Mouse (Mus musculus) forebrain, embryonic 16.5 days (tissue): ENCODE data around the gene Slc12a5. TPM values are rescaled to one million over a fixed set of nuclear protein-coding genes. Genes with fewer than 3 reads are reported as not detected.

Experiments used
- ATAC-seq: fragments of 200-750 bp; cut with Nextera tagmentation; 2 replicates; pipeline ENCODE4 v1.8.0; 2017; ENCODE audit warnings: mild to moderate bottlenecking, moderate library complexity
- H3K27ac ChIP-seq: fragments of 300-500 bp; sonication (generic); 2 replicates; pipeline ENCODE4 v1.5.1; 2014; ENCODE audit warnings: low read length, control low read depth
- H3K27me3 ChIP-seq: fragments of 300-500 bp; sonication (generic); replicated peaks from 2 replicates; pipeline ENCODE4 v1.6.1; 2014; ENCODE audit warnings: low read length; ENCODE audit not compliant: control insufficient read depth, insufficient read depth
- H3K36me3 ChIP-seq: fragments of 300-500 bp; sonication (generic); 2 replicates; pipeline ENCODE4 v1.6.1; 2014; ENCODE audit not compliant: control insufficient read depth, insufficient read depth
- H3K4me1 ChIP-seq: fragments of 300-500 bp; sonication (generic); replicated peaks from 2 replicates; pipeline ENCODE4 v1.6.1; 2014; ENCODE audit warnings: low read length; ENCODE audit not compliant: control insufficient read depth, insufficient read depth
- H3K4me2 ChIP-seq: fragments of 300-500 bp; sonication (generic); 2 replicates; pipeline ENCODE4 v1.6.1; 2014; ENCODE audit warnings: mild to moderate bottlenecking, low read length, control low read depth
- H3K4me3 ChIP-seq: fragments of 300-500 bp; sonication (generic); replicated peaks from 2 replicates; pipeline ENCODE4 v1.5.1; 2014; ENCODE audit warnings: mild to moderate bottlenecking, low read length, control low read depth
- H3K9ac ChIP-seq: fragments of 300-500 bp; sonication (generic); replicated peaks from 2 replicates; pipeline ENCODE4 v1.6.1; 2014; ENCODE audit warnings: low read depth, low read length, control low read depth
- H3K9me3 ChIP-seq: fragments of 300-500 bp; sonication (generic); 2 replicates; pipeline ENCODE4 v1.6.1; 2016; ENCODE audit warnings: low read length; ENCODE audit not compliant: control insufficient read depth
- WGBS: fragments of 180-500 bp; shearing (Covaris S2); extraction: QIAGEN DNeasy Blood & Tissue Kit; methylation state at CpG from one replicate; pipeline ENCODE4 v1.1.7; 2014; 5-methylcytosine and 5-hydroxymethylcytosine counted together
- polyA plus RNA-seq: library from polyadenylated mRNA; unstranded; fragments of >200 nt; fragmentation: Nextera tagmentation; extraction: Ambion mirVana; gene quantifications from 2 replicates; pipeline ENCODE4 v1.2.1, GENCODE M21; 2015

Slc12a5 gene
- polyA plus RNA-seq, 1 experiment from 2014 or later: 22.4 TPM

GRCm38 (mm10) chr2:164940140-164940830 is 20.3 kb upstream of the Slc12a5 start, which contains the start of gene Mmp9:
Gene Mmp9 (plus strand): TSS chr2:164940780.
- Histone ChIP-seq H3K9ac (no peak within 1 kb of the TSS), H3K9me3 (no peaks in the 10 kb centered on the region), H3K4me3 (no peak within 1 kb of the TSS), H3K4me2 (0 out of 2 replicates have a peak within 1 kb of the TSS, but pooled peaks have one; percentile 79), H3K27ac (no peak within 1 kb of the TSS), H3K27me3 (0 out of 2 replicates have a peak, but pooled peaks cover 6% of the 10 kb centered on the region), H3K4me1 (peaks cover 23% of the 10 kb centered on the region), H3K36me3 (no peaks in the 10 kb centered on the region)
- WGBS: 21% methylated on average over 10 of the region's 10 CpGs
- ATAC-seq: no peak

- peaks cover 23% of the 10 kb centered on the region for H3K4me1 ChIP-seq
- WGBS: 12% methylated on average over 5 of the region's 5 CpGs
- H3K27ac ChIP-seq: no peak overlapping the region
- no peak overlapping the region for H3K4me3 ChIP-seq
- no peak for ATAC-seq
- H3K36me3 ChIP-seq: no peaks in the 10 kb centered on the region
- H3K9ac ChIP-seq: no peak overlapping the region
- H3K4me2 ChIP-seq: no peak overlapping the region
- H3K9me3 ChIP-seq: no peaks in the 10 kb centered on the region
- H3K27me3 ChIP-seq: peaks cover 7% of the 10 kb centered on the region
Measured at GRCm38 (mm10) chr2:164942692-164943290, 17.8 kb upstream of the Slc12a5 start.

- no peaks in the 10 kb centered on the region for H3K36me3 ChIP-seq
- H3K9me3 ChIP-seq: no peaks in the 10 kb centered on the region
- H3K4me1 ChIP-seq: peaks cover 4% of the 10 kb centered on the region
- WGBS: 21% methylated on average over 4 of the region's 4 CpGs
- ATAC-seq: no peak
- no peak overlapping the region for H3K4me2 ChIP-seq
- H3K27ac ChIP-seq: no peak overlapping the region
- peaks cover 47% of the 10 kb centered on the region for H3K27me3 ChIP-seq
- H3K4me3 ChIP-seq: no peak overlapping the region
- no peak overlapping the region for H3K9ac ChIP-seq
Measured at GRCm38 (mm10) chr2:164947506-164947905, 13.1 kb upstream of the Slc12a5 start.

GRCm38 (mm10) chr2:164947930-164948329 is 12.7 kb upstream of the Slc12a5 start:
- ATAC-seq: no peak
- H3K4me1 ChIP-seq: peaks cover 4% of the 10 kb centered on the region
- no peak overlapping the region for H3K9ac ChIP-seq
- peaks cover 48% of the 10 kb centered on the region for H3K27me3 ChIP-seq
- WGBS: 9% methylated on average over 6 of the region's 7 CpGs
- no peak overlapping the region for H3K4me3 ChIP-seq
- H3K27ac ChIP-seq: no peak overlapping the region
- no peaks in the 10 kb centered on the region for H3K9me3 ChIP-seq
- no peak overlapping the region for H3K4me2 ChIP-seq
- H3K36me3 ChIP-seq: no peaks in the 10 kb centered on the region

GRCm38 (mm10) chr2:164948962-164949361 is 11.6 kb upstream of the Slc12a5 start:
- peak overlapping the region; percentile 22 for H3K4me3 ChIP-seq
- no peak overlapping the region for H3K27ac ChIP-seq
- H3K9me3 ChIP-seq: no peaks in the 10 kb centered on the region
- H3K4me1 ChIP-seq: peaks cover 4% of the 10 kb centered on the region
- H3K27me3 ChIP-seq: peaks cover 48% of the 10 kb centered on the region
- H3K36me3 ChIP-seq: no peaks in the 10 kb centered on the region
- H3K4me2 ChIP-seq: peak overlapping the region; percentile 27
- WGBS: 6% methylated on average over 25 of the region's 25 CpGs
- no peak overlapping the region for H3K9ac ChIP-seq
- ATAC-seq: no peak

- ATAC-seq: no peak
- Histone ChIP-seq H3K36me3 (no peaks in the 10 kb centered on the region), H3K27me3 (peaks cover 52% of the 10 kb centered on the region), H3K27ac (no peak overlapping the region), H3K4me3 (no peak overlapping the region), H3K4me2 (no peak overlapping the region), H3K9ac (no peak overlapping the region), H3K9me3 (no peaks in the 10 kb centered on the region), H3K4me1 (peaks cover 4% of the 10 kb centered on the region)
- 26% methylated on average over 13 of the region's 13 CpGs for WGBS
Measured at GRCm38 (mm10) chr2:164950501-164950900, 10.1 kb upstream of the Slc12a5 start.

- peaks cover 55% of the 10 kb centered on the region for H3K27me3 ChIP-seq
- WGBS: 82% methylated on average over 4 of the region's 4 CpGs
- no peak for ATAC-seq
Measured at GRCm38 (mm10) chr2:164951745-164952144, 8.9 kb upstream of the Slc12a5 start.

GRCm38 (mm10) chr2:164952448-164952847 is 8.2 kb upstream of the Slc12a5 start:
- 35% methylated on average over 13 of the region's 13 CpGs for WGBS
- peaks cover 55% of the 10 kb centered on the region for H3K27me3 ChIP-seq
- no peak for ATAC-seq

More at GRCm38 (mm10) chr2:164951745-164952144, 8.9 kb upstream of the Slc12a5 start:
- Histone ChIP-seq H3K36me3 (no peaks in the 10 kb centered on the region), H3K9ac (no peak overlapping the region), H3K4me3 (no peak overlapping the region), H3K4me1 (peaks cover 4% of the 10 kb centered on the region), H3K9me3 (no peaks in the 10 kb centered on the region), H3K27ac (no peak overlapping the region), H3K4me2 (no peak overlapping the region)

GRCm38 (mm10) chr2:164953224-164953623 is 7.4 kb upstream of the Slc12a5 start:
- H3K4me1 ChIP-seq: peaks cover 4% of the 10 kb centered on the region
- peaks cover 47% of the 10 kb centered on the region for H3K27me3 ChIP-seq
- no peaks in the 10 kb centered on the region for H3K9me3 ChIP-seq
- peak; percentile 85 for ATAC-seq
- H3K27ac ChIP-seq: no peak overlapping the region
- H3K4me2 ChIP-seq: no peak overlapping the region; the same call in 1 of the 2 replicates
- no peak overlapping the region for H3K9ac ChIP-seq
- no peak overlapping the region for H3K4me3 ChIP-seq
- WGBS: under 1% methylated on average over 21 of the region's 21 CpGs
- no peaks in the 10 kb centered on the region for H3K36me3 ChIP-seq

More at GRCm38 (mm10) chr2:164952448-164952847, 8.2 kb upstream of the Slc12a5 start:
- Histone ChIP-seq H3K9me3 (no peaks in the 10 kb centered on the region), H3K4me2 (no peak overlapping the region), H3K4me3 (no peak overlapping the region), H3K4me1 (peaks cover 4% of the 10 kb centered on the region), H3K36me3 (no peaks in the 10 kb centered on the region), H3K27ac (no peak overlapping the region), H3K9ac (no peak overlapping the region)
